Mouse (Mus musculus): ENCODE results near the gene Pnpla3.

DNA sequence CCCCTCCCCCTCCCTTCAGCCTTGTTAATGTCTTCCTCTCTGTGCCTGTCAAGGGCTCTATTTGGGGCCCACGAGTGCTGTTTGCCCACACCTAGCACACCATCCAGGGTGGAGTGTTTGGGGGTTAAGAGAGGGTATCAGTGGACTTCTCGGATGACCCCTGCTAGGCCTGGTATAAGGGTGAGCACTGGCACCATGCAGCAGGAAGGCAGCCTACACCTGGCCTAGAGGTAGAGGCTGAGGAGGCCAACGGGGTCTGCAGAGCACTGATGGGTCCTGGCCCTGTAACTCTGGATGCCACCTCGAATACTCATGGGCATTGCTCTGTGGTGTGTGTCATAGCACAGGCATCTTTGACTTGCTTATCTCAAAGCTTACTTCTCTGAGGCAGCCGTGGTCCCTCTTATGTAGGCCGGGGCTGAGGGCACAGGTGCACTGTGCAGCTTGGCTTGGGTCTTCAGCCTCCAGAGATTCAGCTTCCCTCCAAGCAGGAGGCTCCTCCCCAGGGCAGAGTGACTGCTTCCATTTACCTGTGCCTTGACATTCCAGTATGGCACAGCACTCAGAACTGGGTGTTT lies 45.6 kb downstream of the Pnpla3 start:
- TF ChIP-seq CTCF (IDR thresholded peaks at IDR 0.05; ENCODE audit: low read depth), result no peak
- TF ChIP-seq EP300 (IDR thresholded peaks at IDR 0.05; ENCODE audit: low read depth), result no peak
